ENCODE assay signal across 8 mouse cellular contexts in genomic region chr11:61620762-61621161, GRCm38 (mm10). TPM values are rescaled to one million over a fixed set of nuclear protein-coding genes. Genes with fewer than 3 reads are reported as not detected.
DNase-seq lines count a peak whose midpoint lies in the region; ATAC-seq and TF ChIP-seq lines count a peak whose summit lies in the region.

No protein-coding gene starts in this region.

- peak overlapping the region; percentile 35 for H3K4me3 ChIP-seq in kidney, postnatal 0 days (replicated peaks; ENCODE audit: low read depth, low read length)
- peak overlapping the region; percentile 42 for H3K4me3 ChIP-seq in embryonic facial prominence, embryonic 13.5 days
- H3K4me3 ChIP-seq in intestine, embryonic 14.5 days (ENCODE audit: low read depth, low read length) = 0 out of 2 replicates have a peak overlapping the region, but pooled peaks have one; percentile 34
- 0 out of 2 replicates have a peak overlapping the region, but pooled peaks have one; percentile 33 for H3K4me3 ChIP-seq in neural tube, embryonic 12.5 days

- ATAC-seq in kidney, postnatal 0 days (replicated peaks; ENCODE audit: low FRiP score, low read depth) = no peak
- no peak for ATAC-seq in embryonic facial prominence, embryonic 13.5 days (ENCODE audit: insufficient number of reproducible peaks, insufficient read depth, low FRiP score, low TSS enrichment, low read depth)
- no peak for ATAC-seq in intestine, embryonic 14.5 days (replicated peaks; ENCODE audit: low FRiP score, low TSS enrichment, low read depth)
- no peak for ATAC-seq in neural tube, embryonic 12.5 days (ENCODE audit: low FRiP score, low read depth)
- ATAC-seq in cerebellum, adult (ENCODE audit: insufficient number of reproducible peaks, low FRiP score, low TSS enrichment) = no peak

- H3K4me2 ChIP-seq in kidney, postnatal 0 days (ENCODE audit: low read length) = peak overlapping the region; percentile 72
- peak overlapping the region; percentile 74 for H3K4me2 ChIP-seq in embryonic facial prominence, embryonic 13.5 days
- peak overlapping the region; percentile 62 for H3K4me2 ChIP-seq in intestine, embryonic 14.5 days (ENCODE audit: low read length)
- H3K4me2 ChIP-seq in neural tube, embryonic 12.5 days (replicated peaks) = peak overlapping the region; percentile 82

- peak overlapping the region; percentile 59; the same call in 1 of the 2 replicates for H3K9ac ChIP-seq in kidney, postnatal 0 days (ENCODE audit: low read depth, low read length)
- H3K9ac ChIP-seq in embryonic facial prominence, embryonic 13.5 days = peak overlapping the region; percentile 62
- H3K9ac ChIP-seq in intestine, embryonic 14.5 days (ENCODE audit: low read length) = no peak overlapping the region
- no peak overlapping the region for H3K9ac ChIP-seq in neural tube, embryonic 12.5 days

- no peaks in the 10 kb centered on the region for H3K36me3 ChIP-seq in kidney, postnatal 0 days (ENCODE audit: insufficient read depth, low read length)
- H3K36me3 ChIP-seq in embryonic facial prominence, embryonic 13.5 days = no peaks in the 10 kb centered on the region
- H3K36me3 ChIP-seq in intestine, embryonic 14.5 days (ENCODE audit: control insufficient read depth, insufficient read depth, low read length) = no peaks in the 10 kb centered on the region
- no peaks in the 10 kb centered on the region for H3K36me3 ChIP-seq in neural tube, embryonic 12.5 days

- no peak for TF ChIP-seq CTCF in kidney, postnatal 0 days (IDR thresholded peaks at IDR 0.05; ENCODE audit: low read depth)

- no peak for DNase-seq in kidney, postnatal 0 days (ENCODE audit: low spot score)
- DNase-seq in kidney, postnatal 36 days = no peak
- no peak for DNase-seq in intestine, embryonic 14.5 days (ENCODE audit: low spot score)
- DNase-seq in kidney, adult 18-20 months = no peak
- no peak for DNase-seq in thymus, postnatal 36 days

- H3K4me1 ChIP-seq in kidney, postnatal 0 days (replicated peaks; ENCODE audit: insufficient read depth, low read length) = 0 out of 2 replicates have a peak, but pooled peaks cover 1% of the 10 kb centered on the region
- H3K4me1 ChIP-seq in embryonic facial prominence, embryonic 13.5 days = peaks cover 17% of the 10 kb centered on the region
- peaks cover 4% of the 10 kb centered on the region for H3K4me1 ChIP-seq in intestine, embryonic 14.5 days (replicated peaks; ENCODE audit: control insufficient read depth, insufficient read depth, low read length)
- peaks cover 8% of the 10 kb centered on the region for H3K4me1 ChIP-seq in neural tube, embryonic 12.5 days

- no peaks in the 10 kb centered on the region for H3K9me3 ChIP-seq in kidney, postnatal 0 days (replicated peaks; ENCODE audit: low read length)
- H3K9me3 ChIP-seq in embryonic facial prominence, embryonic 13.5 days = no peaks in the 10 kb centered on the region
- no peaks in the 10 kb centered on the region for H3K9me3 ChIP-seq in intestine, embryonic 14.5 days (ENCODE audit: control insufficient read depth, low read length)
- no peaks in the 10 kb centered on the region for H3K9me3 ChIP-seq in neural tube, embryonic 12.5 days

- no peaks in the 10 kb centered on the region for H3K27me3 ChIP-seq in kidney, postnatal 0 days (ENCODE audit: insufficient read depth, low read length)
- H3K27me3 ChIP-seq in embryonic facial prominence, embryonic 13.5 days = no peaks in the 10 kb centered on the region
- no peaks in the 10 kb centered on the region for H3K27me3 ChIP-seq in intestine, embryonic 14.5 days (replicated peaks; ENCODE audit: control insufficient read depth, insufficient read depth, low read length)
- H3K27me3 ChIP-seq in neural tube, embryonic 12.5 days (replicated peaks) = no peaks in the 10 kb centered on the region

- WGBS in kidney, postnatal 0 days = 69% methylated on average over 8 of the region's 8 CpGs
- WGBS in embryonic facial prominence, embryonic 13.5 days = 57% methylated on average over 8 of the region's 8 CpGs
- WGBS in intestine, embryonic 14.5 days = 60% methylated on average over 8 of the region's 8 CpGs
- WGBS in neural tube, embryonic 12.5 days = 69% methylated on average over 8 of the region's 8 CpGs

- H3K27ac ChIP-seq in kidney, postnatal 0 days = no peak overlapping the region
- no peak overlapping the region for H3K27ac ChIP-seq in embryonic facial prominence, embryonic 13.5 days
- no peak overlapping the region for H3K27ac ChIP-seq in intestine, embryonic 14.5 days (ENCODE audit: low read depth)
- no peak overlapping the region for H3K27ac ChIP-seq in neural tube, embryonic 12.5 days

RNA-seq across cellular contexts. Expression of gene Grap, which starts 32.3 kb away (rescaled TPM):
- 8.2 and 9.1 TPM in 2 replicates for polyA plus RNA-seq in kidney, postnatal 0 days (2015; fragmentation: Nextera tagmentation; extraction: Ambion mirVana)
- polyA plus RNA-seq in embryonic facial prominence, embryonic 13.5 days (2015; fragmentation: Nextera tagmentation; extraction: Ambion mirVana) = 8.3 and 10.1 TPM in 2 replicates
- polyA plus RNA-seq in intestine, embryonic 14.5 days (2014; fragmentation: Nextera tagmentation; extraction: Ambion mirVana) = 6.5 and 6.6 TPM in 2 replicates
- 9.2 and 10.1 TPM in 2 replicates for polyA plus RNA-seq in neural tube, embryonic 12.5 days (2016; fragmentation: Nextera tagmentation; extraction: Ambion mirVana)

RNA-seq across cellular contexts. Expression of gene Epn2, which starts 41.3 kb away (rescaled TPM):
- polyA plus RNA-seq in kidney, postnatal 0 days (2015; fragmentation: Nextera tagmentation; extraction: Ambion mirVana) = 22.1 and 22.4 TPM in 2 replicates
- 30.0 and 34.0 TPM in 2 replicates for polyA plus RNA-seq in embryonic facial prominence, embryonic 13.5 days (2015; fragmentation: Nextera tagmentation; extraction: Ambion mirVana)
- 23.5 and 26.5 TPM in 2 replicates for polyA plus RNA-seq in intestine, embryonic 14.5 days (2014; fragmentation: Nextera tagmentation; extraction: Ambion mirVana)
- 40.6 and 43.8 TPM in 2 replicates for polyA plus RNA-seq in neural tube, embryonic 12.5 days (2016; fragmentation: Nextera tagmentation; extraction: Ambion mirVana)

Comparison
In these comparisons a context has a peak if more than half of its experiments do, and no peak if none do; other contexts are left out.
1. H3K9ac ChIP-seq: peak in kidney, postnatal 0 days (single experiment) and embryonic facial prominence, embryonic 13.5 days (single experiment); none in intestine, embryonic 14.5 days (single experiment) and neural tube, embryonic 12.5 days (single experiment).
2. Peak in every context shown above with its lines, with median percentiles within 50 percentile points of each other: H3K4me2 ChIP-seq and H3K4me3 ChIP-seq.